Mouse (Mus musculus) cortical plate, adult 2 months (tissue): ENCODE data around the gene Fam43a.

Experiments
- CTCF ChIP-seq: fragments of 200-500 bp; IDR thresholded peaks from 2 replicates; pipeline ENCODE4 v1.5.1; 2011; ENCODE audit warnings: mild to moderate bottlenecking, control low read depth, low read length; ENCODE audit not compliant: insufficient read depth; ENCODE audit errors: extremely low read depth
- POLR2A ChIP-seq: fragments of 200-500 bp; IDR thresholded peaks from 2 replicates; pipeline ENCODE4 v1.6.1; 2011; ENCODE audit warnings: mild to moderate bottlenecking, low read length, control low read depth; ENCODE audit not compliant: insufficient read depth; ENCODE audit errors: extremely low read depth

DNA sequence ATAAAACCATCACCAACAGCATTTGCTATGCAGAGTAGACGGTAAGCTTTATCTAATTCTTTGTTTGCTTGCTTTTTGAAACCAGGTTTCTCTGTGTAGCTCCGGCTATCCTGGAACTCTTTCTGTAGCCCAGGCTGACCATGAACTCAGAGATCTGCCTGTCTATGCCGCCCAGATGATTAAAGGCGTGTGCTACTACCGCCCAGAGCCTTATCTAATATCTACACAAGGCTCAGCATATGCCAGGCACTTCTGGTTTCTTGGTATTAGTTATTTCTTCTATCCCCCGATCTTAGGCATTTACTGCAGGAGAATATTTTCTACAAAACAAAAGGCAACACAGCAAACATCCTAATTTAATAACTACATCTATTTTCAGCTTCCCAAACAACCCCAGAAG lies 33.9 kb upstream of the Fam43a start:
- TF ChIP-seq CTCF (no peak), POLR2A (no peak)
